Mouse (Mus musculus): Measurements from ENCODE around the gene Tank. TPM values are rescaled to one million over a fixed set of nuclear protein-coding genes. Genes with fewer than 3 reads are reported as not detected.

The Tank gene
- 25.2 and 26.1 TPM in 2 replicates for polyA plus RNA-seq (2015; fragmentation: Nextera tagmentation; extraction: Ambion mirVana)

GRCm38 (mm10) chr2:61578433-61578832 is at the start of gene Tank:
Tank (plus strand) TSS chr2:61578585.
- no peak within 1 kb of the TSS for H3K4me2 ChIP-seq
- H3K9me3 ChIP-seq (replicated peaks), result no peaks in the 10 kb centered on the region
- H3K36me3 ChIP-seq, result no peaks in the 10 kb centered on the region
- H3K27ac ChIP-seq (replicated peaks), result no peak within 1 kb of the TSS
- no peak for ATAC-seq (ENCODE audit: low FRiP score)
- no peaks in the 10 kb centered on the region for H3K4me1 ChIP-seq
- H3K9ac ChIP-seq (replicated peaks), result no peak within 1 kb of the TSS
- no peaks in the 10 kb centered on the region for H3K27me3 ChIP-seq (replicated peaks)
- 90% methylated on average over 10 of the region's 10 CpGs for WGBS
- no peak within 1 kb of the TSS for H3K4me3 ChIP-seq (replicated peaks)

DNA sequence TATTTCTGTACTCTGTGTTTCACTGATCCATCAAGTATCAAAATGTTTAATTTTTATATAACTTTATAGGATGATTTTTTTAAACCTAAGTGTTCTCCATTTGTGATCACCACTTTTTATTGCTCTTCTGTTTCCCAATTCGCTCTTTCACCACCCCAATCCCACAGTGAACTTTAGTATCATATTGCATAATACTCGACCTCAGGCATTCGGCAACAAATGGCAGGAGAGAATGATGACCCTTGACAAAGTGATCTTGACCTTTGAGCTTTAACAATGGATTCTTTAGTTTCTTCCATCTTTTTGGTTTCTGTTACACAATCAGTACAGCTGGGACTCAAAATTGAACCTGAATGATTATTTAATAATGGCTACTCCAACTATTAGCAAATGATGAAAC is 46.1 kb upstream of the Tank start:
- H3K27ac ChIP-seq (replicated peaks), result no peak overlapping the region
- no peaks in the 10 kb centered on the region for H3K9me3 ChIP-seq (replicated peaks)
- H3K9ac ChIP-seq (replicated peaks), result no peak overlapping the region
- H3K4me1 ChIP-seq, result no peaks in the 10 kb centered on the region
- no peaks in the 10 kb centered on the region for H3K36me3 ChIP-seq
- WGBS, result 80% methylated on average over 3 of the region's 3 CpGs
- H3K27me3 ChIP-seq (replicated peaks), result no peaks in the 10 kb centered on the region
- H3K4me3 ChIP-seq (replicated peaks), result no peak overlapping the region
- no peak overlapping the region for H3K4me2 ChIP-seq
- ATAC-seq (ENCODE audit: low FRiP score), result no peak

DNA sequence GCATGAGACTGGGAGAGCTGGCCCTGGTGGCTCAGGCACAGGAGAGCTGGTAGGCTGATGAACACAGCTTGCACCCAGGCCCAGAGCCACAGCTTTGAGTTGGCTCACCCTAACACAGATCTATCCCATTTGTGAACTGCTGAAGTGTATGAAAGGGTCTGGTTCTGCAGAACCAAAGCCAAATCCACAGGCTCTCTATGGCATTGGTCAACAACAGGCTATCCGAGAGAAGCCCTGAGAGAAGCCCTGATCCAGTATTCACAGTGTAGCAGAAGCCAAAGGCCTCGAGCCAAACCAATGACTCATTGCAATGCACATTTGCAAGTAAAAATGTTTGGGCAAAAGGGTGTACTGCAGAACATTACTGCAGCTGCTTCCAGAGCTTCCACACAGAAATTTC is 45.3 kb upstream of the Tank start:
- H3K9me3 ChIP-seq (replicated peaks), result no peaks in the 10 kb centered on the region
- no peaks in the 10 kb centered on the region for H3K27me3 ChIP-seq (replicated peaks)
- H3K36me3 ChIP-seq, result no peaks in the 10 kb centered on the region
- H3K4me3 ChIP-seq (replicated peaks), result no peak overlapping the region
- H3K27ac ChIP-seq (replicated peaks), result no peak overlapping the region
- peak; percentile 24; the same call in 1 of the 2 replicates for ATAC-seq (ENCODE audit: low FRiP score)
- 77% methylated on average over 2 of the region's 2 CpGs for WGBS
- no peaks in the 10 kb centered on the region for H3K4me1 ChIP-seq
- H3K4me2 ChIP-seq, result no peak overlapping the region
- no peak overlapping the region for H3K9ac ChIP-seq (replicated peaks)

DNA sequence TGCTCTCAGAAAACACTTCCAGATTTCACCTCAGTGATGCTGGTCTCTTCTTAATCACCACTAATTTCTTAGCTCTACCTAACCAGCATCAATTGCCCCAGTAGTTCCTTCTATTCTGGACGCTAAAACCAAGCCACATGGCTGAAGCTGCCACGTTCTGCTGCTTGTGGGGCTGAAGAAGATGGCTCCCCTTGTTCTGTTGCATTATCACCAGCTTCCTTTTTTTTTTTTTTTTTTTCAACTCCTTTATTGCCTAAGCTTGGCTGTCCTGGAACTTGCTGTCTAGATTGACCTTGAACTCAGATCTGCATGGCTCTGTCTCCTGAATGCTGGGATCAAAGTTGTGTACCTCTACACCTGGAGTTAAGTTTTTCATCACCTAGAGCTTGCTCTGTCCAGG is 41.5 kb upstream of the Tank start:
- no peak for ATAC-seq (ENCODE audit: low FRiP score)
- Histone ChIP-seq H3K4me2 (no peak overlapping the region), H3K36me3 (no peaks in the 10 kb centered on the region), H3K9ac (replicated peaks) (no peak overlapping the region), H3K4me3 (replicated peaks) (no peak overlapping the region), H3K9me3 (replicated peaks) (no peaks in the 10 kb centered on the region), H3K27me3 (replicated peaks) (no peaks in the 10 kb centered on the region), H3K4me1 (no peaks in the 10 kb centered on the region), H3K27ac (replicated peaks) (no peak overlapping the region)
- 85% methylated on average over 2 of the region's 2 CpGs for WGBS

GRCm38 (mm10) chr2:61539378-61539777 is 39.0 kb upstream of the Tank start:
- Histone ChIP-seq H3K9ac (replicated peaks) (no peak overlapping the region), H3K27ac (replicated peaks) (no peak overlapping the region)
- WGBS, result 19% methylated on average over 2 of the region's 2 CpGs

DNA sequence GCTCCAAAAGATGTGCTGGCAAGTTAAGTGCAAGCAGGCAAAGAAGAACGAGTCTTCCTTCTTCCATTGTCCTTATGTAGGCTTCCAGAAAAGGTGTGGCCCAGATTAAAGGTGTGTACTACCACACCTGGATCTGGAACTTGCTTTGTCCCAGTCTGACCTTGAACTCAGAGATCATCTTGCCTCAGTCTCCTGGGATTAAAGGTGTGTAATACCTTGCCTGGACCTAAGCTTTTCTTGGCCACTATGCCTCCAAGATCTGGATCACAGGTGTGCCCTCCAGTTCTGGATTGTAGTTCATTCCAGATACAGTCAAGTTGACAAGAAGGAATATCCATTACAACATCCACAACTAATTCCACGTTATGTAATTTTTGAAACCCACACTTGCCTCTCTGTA is 36.0 kb upstream of the Tank start:
- no peak overlapping the region for H3K27ac ChIP-seq (replicated peaks)
- no peak for ATAC-seq (ENCODE audit: low FRiP score)
- no peak overlapping the region for H3K4me3 ChIP-seq (replicated peaks)
- 90% methylated on average over 2 of the region's 2 CpGs for WGBS
- no peak overlapping the region for H3K4me2 ChIP-seq
- no peaks in the 10 kb centered on the region for H3K36me3 ChIP-seq
- H3K9ac ChIP-seq (replicated peaks), result no peak overlapping the region
- H3K27me3 ChIP-seq (replicated peaks), result no peaks in the 10 kb centered on the region
- H3K4me1 ChIP-seq, result no peaks in the 10 kb centered on the region
- H3K9me3 ChIP-seq (replicated peaks), result no peaks in the 10 kb centered on the region

More at GRCm38 (mm10) chr2:61539378-61539777, 39.0 kb upstream of the Tank start:
- Histone ChIP-seq H3K27me3 (replicated peaks) (no peaks in the 10 kb centered on the region), H3K4me2 (no peak overlapping the region), H3K36me3 (no peaks in the 10 kb centered on the region), H3K9me3 (replicated peaks) (no peaks in the 10 kb centered on the region), H3K4me3 (replicated peaks) (no peak overlapping the region), H3K4me1 (no peaks in the 10 kb centered on the region)
- ATAC-seq (ENCODE audit: low FRiP score), result no peak

GRCm38 (mm10) chr2:61545666-61546065 is 32.7 kb upstream of the Tank start:
- Histone ChIP-seq H3K4me1 (no peaks in the 10 kb centered on the region), H3K4me2 (no peak overlapping the region), H3K4me3 (replicated peaks) (no peak overlapping the region), H3K27ac (replicated peaks) (no peak overlapping the region), H3K36me3 (no peaks in the 10 kb centered on the region), H3K9me3 (replicated peaks) (no peaks in the 10 kb centered on the region), H3K27me3 (replicated peaks) (no peaks in the 10 kb centered on the region), H3K9ac (replicated peaks) (no peak overlapping the region)
- no peak for ATAC-seq (ENCODE audit: low FRiP score)
- 88% methylated on average over 3 of the region's 3 CpGs for WGBS

GRCm38 (mm10) chr2:61548021-61548420 is 30.4 kb upstream of the Tank start:
- Histone ChIP-seq H3K9ac (replicated peaks) (no peak overlapping the region), H3K27me3 (replicated peaks) (no peaks in the 10 kb centered on the region), H3K9me3 (replicated peaks) (no peaks in the 10 kb centered on the region), H3K36me3 (no peaks in the 10 kb centered on the region), H3K27ac (replicated peaks) (no peak overlapping the region), H3K4me3 (replicated peaks) (no peak overlapping the region), H3K4me1 (no peaks in the 10 kb centered on the region), H3K4me2 (no peak overlapping the region)
- WGBS, result 78% methylated on average over 2 of the region's 2 CpGs
- ATAC-seq (ENCODE audit: low FRiP score), result no peak

- Histone ChIP-seq H3K36me3 (no peaks in the 10 kb centered on the region), H3K9me3 (replicated peaks) (no peaks in the 10 kb centered on the region), H3K27me3 (replicated peaks) (no peaks in the 10 kb centered on the region), H3K9ac (replicated peaks) (no peak overlapping the region), H3K4me2 (no peak overlapping the region), H3K4me1 (peaks cover 10% of the 10 kb centered on the region), H3K27ac (replicated peaks) (no peak overlapping the region), H3K4me3 (replicated peaks) (no peak overlapping the region)
- ATAC-seq (ENCODE audit: low FRiP score), result no peak
- 80% methylated on average over 5 of the region's 5 CpGs for WGBS
Observed at GRCm38 (mm10) chr2:61551680-61552079, 26.7 kb upstream of the Tank start.

GRCm38 (mm10) chr2:61555367-61555766 is 23.0 kb upstream of the Tank start:
- Histone ChIP-seq H3K9ac (replicated peaks) (no peak overlapping the region), H3K9me3 (replicated peaks) (no peaks in the 10 kb centered on the region), H3K27me3 (replicated peaks) (no peaks in the 10 kb centered on the region), H3K4me2 (peak overlapping the region; percentile 40), H3K4me1 (peaks cover 10% of the 10 kb centered on the region), H3K36me3 (no peaks in the 10 kb centered on the region), H3K4me3 (replicated peaks) (no peak overlapping the region), H3K27ac (replicated peaks) (peak overlapping the region; percentile 56)
- ATAC-seq (ENCODE audit: low FRiP score), result peak; percentile 82; the same call in 1 of the 2 replicates
- 33% methylated on average over 7 of the region's 7 CpGs for WGBS

- Histone ChIP-seq H3K27ac (replicated peaks) (peak overlapping the region; percentile 56), H3K9ac (replicated peaks) (no peak overlapping the region), H3K36me3 (no peaks in the 10 kb centered on the region), H3K9me3 (replicated peaks) (no peaks in the 10 kb centered on the region), H3K4me2 (peak overlapping the region; percentile 40; the same call in 1 of the 2 replicates), H3K27me3 (replicated peaks) (no peaks in the 10 kb centered on the region), H3K4me1 (peaks cover 10% of the 10 kb centered on the region), H3K4me3 (replicated peaks) (no peak overlapping the region)
- ATAC-seq (ENCODE audit: low FRiP score), result no peak
- WGBS, result 52% methylated on average over 2 of the region's 2 CpGs
Observed at GRCm38 (mm10) chr2:61555825-61556224, 22.6 kb upstream of the Tank start.

DNA sequence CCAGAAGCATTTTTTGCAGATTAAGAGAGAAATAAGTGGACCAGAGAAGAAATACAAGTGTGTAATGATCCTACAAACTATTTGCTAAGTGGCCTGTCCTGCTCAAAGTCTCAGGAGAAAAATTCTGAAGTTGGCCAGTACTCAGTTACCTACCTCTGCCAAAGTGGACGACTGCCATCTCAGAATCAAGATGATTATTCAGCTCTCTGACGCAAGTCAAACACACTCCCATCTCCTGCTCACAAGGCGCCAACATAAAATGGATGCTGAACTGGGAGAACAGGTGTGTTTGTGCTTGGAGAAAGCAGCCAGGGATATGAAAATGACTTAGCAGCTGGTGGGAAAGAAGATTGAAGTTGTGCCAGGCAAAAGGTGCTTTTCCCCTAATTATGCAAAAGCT is 21.7 kb upstream of the Tank start:
- ATAC-seq (ENCODE audit: low FRiP score), result no peak
- Histone ChIP-seq H3K4me1 (peaks cover 10% of the 10 kb centered on the region), H3K9me3 (replicated peaks) (no peaks in the 10 kb centered on the region), H3K27me3 (replicated peaks) (no peaks in the 10 kb centered on the region), H3K27ac (replicated peaks) (no peak overlapping the region), H3K4me2 (no peak overlapping the region), H3K36me3 (no peaks in the 10 kb centered on the region), H3K9ac (replicated peaks) (no peak overlapping the region), H3K4me3 (replicated peaks) (no peak overlapping the region)
- 76% methylated on average over 3 of the region's 3 CpGs for WGBS
